Mouse (Mus musculus) layer of hippocampus, adult 9-10 months (tissue): Measurements from ENCODE around the gene Timm17a.

Source experiments
- DNase-seq: peaks from one replicate; pipeline ENCODE4 v3.0.0; 2022; ENCODE audit warnings: low spot score

Gene Timm17a

GRCm38 (mm10) chr1:135280646-135281045, 32.9 kb downstream of the Timm17a start:
- DNase-seq, result peak; percentile 40

GRCm38 (mm10) chr1:135271371-135271770, 42.2 kb downstream of the Timm17a start:
- no peak for DNase-seq

- no peak for DNase-seq
Measured at GRCm38 (mm10) chr1:135267663-135268446, 45.7 kb downstream of the Timm17a start.

- DNase-seq, result no peak
Measured at GRCm38 (mm10) chr1:135265834-135266233, 47.7 kb downstream of the Timm17a start.

GRCm38 (mm10) chr1:135263316-135263715, 50.3 kb downstream of the Timm17a start:
- DNase-seq, result no peak

- DNase-seq, result no peak
Measured at GRCm38 (mm10) chr1:135262329-135262728, 51.2 kb downstream of the Timm17a start.

- no peak for DNase-seq
Measured at GRCm38 (mm10) chr1:135260931-135261330, 52.6 kb downstream of the Timm17a start.

GRCm38 (mm10) chr1:135259128-135259436, 54.5 kb downstream of the Timm17a start:
- peak; percentile 77 for DNase-seq

GRCm38 (mm10) chr1:135258380-135259127, 55.0 kb downstream of the Timm17a start, which contains the start of gene Elf3:
TSS of gene Elf3 (minus strand) at chr1:135258568.
- DNase-seq, result no peak

- DNase-seq, result no peak
Measured at GRCm38 (mm10) chr1:135256299-135256698, 57.3 kb downstream of the Timm17a start.

- no peak for DNase-seq
Measured at GRCm38 (mm10) chr1:135252854-135253253, 60.7 kb downstream of the Timm17a start.

- DNase-seq, result no peak
Measured at GRCm38 (mm10) chr1:135251405-135251804, 62.2 kb downstream of the Timm17a start.

GRCm38 (mm10) chr1:135250706-135251105, 62.9 kb downstream of the Timm17a start:
- no peak for DNase-seq

- peak; percentile 25 for DNase-seq
Measured at GRCm38 (mm10) chr1:135248434-135248850, 65.1 kb downstream of the Timm17a start.
